Mouse (Mus musculus): ENCODE results near the gene Sbno2. TPM values are rescaled to one million over a fixed set of nuclear protein-coding genes. Genes with fewer than 3 reads are reported as not detected.
A peak's percentile ranks its signal among the peaks of the same experiment; 100 is the strongest.

Sbno2 gene
- total and polyA plus RNA-seq, 3 experiments = 9.7 to 24.2 (median 22.6) TPM

DNA sequence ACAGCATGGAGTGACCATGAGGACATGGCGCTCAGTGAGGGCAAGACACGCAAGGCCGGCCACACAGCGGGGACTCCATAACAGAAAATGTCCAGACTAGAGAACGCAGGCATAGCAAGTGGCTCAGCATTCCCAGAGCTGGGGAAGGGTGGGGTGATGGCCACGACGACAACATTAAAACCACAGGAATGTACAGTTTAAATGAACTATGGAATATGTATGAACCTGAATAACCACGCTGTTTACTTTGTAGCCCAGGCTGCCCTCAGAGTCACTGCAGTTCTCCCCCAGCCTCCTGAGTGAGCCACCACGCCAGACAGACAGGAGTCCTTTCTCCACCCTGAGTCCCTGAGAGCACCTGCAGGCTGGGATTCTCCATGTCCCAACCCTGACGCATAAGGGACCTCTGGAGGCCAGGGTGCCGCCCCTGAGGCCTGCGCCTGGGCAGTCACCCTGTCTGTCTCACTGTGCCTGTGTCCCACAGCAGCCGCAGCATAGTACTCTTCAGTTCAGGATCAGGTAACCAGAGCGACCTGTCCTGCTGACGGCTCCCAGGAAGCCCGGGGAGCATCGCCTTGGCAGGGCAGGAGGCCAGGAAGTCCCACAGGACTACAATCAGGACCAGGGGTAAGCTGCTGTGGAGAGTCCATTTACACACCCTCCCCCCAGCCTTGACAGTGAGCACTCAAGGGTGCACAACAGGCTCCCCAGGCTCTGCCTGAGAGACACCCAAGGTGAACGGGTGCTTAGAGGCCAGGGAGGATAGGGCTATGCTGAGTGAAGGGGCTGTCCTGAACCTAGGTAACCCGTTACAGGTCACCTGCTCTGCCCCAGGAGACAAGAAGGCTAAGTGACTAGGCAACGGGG is 32.5 kb downstream of the Sbno2 start:
- peak overlapping the region; percentile 7 for H3K27ac ChIP-seq (ENCODE audit: insufficient read depth, low read depth)

DNA sequence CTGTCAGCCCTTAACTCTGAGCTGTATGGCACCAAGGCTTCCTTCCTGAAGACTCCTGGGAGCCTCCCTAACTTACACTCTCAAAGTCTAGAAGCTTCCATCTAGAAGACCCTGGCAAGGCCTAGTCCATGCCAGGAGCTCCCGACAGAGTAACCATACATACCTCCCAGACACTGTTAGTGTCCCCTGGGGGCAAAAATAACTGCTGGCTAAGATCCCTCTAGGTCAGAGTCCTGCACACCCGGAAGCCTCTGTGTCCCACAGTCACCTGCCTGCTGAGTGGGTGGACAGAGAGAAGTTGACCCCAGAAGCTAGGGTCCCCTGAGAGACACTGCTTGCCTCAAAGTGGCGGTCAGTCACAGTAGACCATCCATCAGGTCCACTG is 33.9 kb downstream of the Sbno2 start:
- peaks cover 45 to 70% of the 10 kb centered on the region in 2 experiments for H3K36me3 ChIP-seq (replicated peaks in 1 of 2; ENCODE audit: control insufficient read depth in 1 of 2, insufficient read depth in 1 of 2, low read length in 1 of 2)
- peaks cover 29 to 47% of the 10 kb centered on the region in 2 experiments for H3K4me1 ChIP-seq (ENCODE audit: control insufficient read depth in 1 of 2, insufficient read depth in 2 of 2)
- H3K9ac ChIP-seq (ENCODE audit: insufficient read depth, low read depth) = no peak overlapping the region
- no peak overlapping the region for H3K4me2 ChIP-seq (ENCODE audit: insufficient read depth, low read depth, poor library complexity, severe bottlenecking)
- H3K27me3 ChIP-seq (replicated peaks) = no peaks in the 10 kb centered on the region
- dilution Hi-C loops (cut with MboI; ENCODE audit: extremely low pct_ligation_motif_present, extremely low pct_unique_long_range_greater_than_20kb, low sequenced_read_pairs) = no loop called here
- no peak for DNase-seq (ENCODE audit: extremely low read depth)
- no peak for TF ChIP-seq MAFK (IDR thresholded peaks at IDR 0.05; ENCODE audit: insufficient replicate concordance, low read length)
- no peak for TF ChIP-seq NELFE (IDR thresholded peaks at IDR 0.05; ENCODE audit: low read depth, low read length)
- no peak for TF ChIP-seq RCOR1 (conservative IDR thresholded peaks at IDR 0.05; ENCODE audit: low read depth, low read length)
- TF ChIP-seq TCF12 (IDR thresholded peaks at IDR 0.05; ENCODE audit: low read depth, low read length) = no peak
- no peak for TF ChIP-seq CTCF (conservative IDR thresholded peaks at IDR 0.05 in 1 of 2, IDR thresholded peaks at IDR 0.05 in 1 of 2; ENCODE audit: low read depth in 2 of 2, low read length in 2 of 2)
- no peak for TF ChIP-seq PAX5 (IDR thresholded peaks at IDR 0.05; ENCODE audit: low read length)
- no peak for TF ChIP-seq MAX (IDR thresholded peaks at IDR 0.05; ENCODE audit: low read length)
- no peak for TF ChIP-seq ZC3H11A (IDR thresholded peaks at IDR 0.05; ENCODE audit: low read depth, low read length)
- in situ Hi-C loops (cut with MboI; ENCODE audit: low pct_ligation_motif_present, low pct_unique_long_range_greater_than_20kb, low sequenced_read_pairs) = no loop called here
- H3K4me3 ChIP-seq (replicated peaks in 1 of 3; ENCODE audit: low read depth in 2 of 3, low read length in 2 of 3, poor library complexity in 1 of 3) = no peak overlapping the region
- H3K9me3 ChIP-seq (replicated peaks; ENCODE audit: low read length) = no peaks in the 10 kb centered on the region
- H3K79me2 ChIP-seq (replicated peaks; ENCODE audit: control insufficient read depth, extremely low read depth, insufficient read depth, poor library complexity, severe bottlenecking) = no peaks in the 10 kb centered on the region
- no peak overlapping the region for H3K27ac ChIP-seq (ENCODE audit: insufficient read depth, low read depth)

More for the DNA sequence above, 32.5 kb downstream of the Sbno2 start:
- peak overlapping the region in 1 of 3 experiments; percentile 8 for H3K4me3 ChIP-seq (replicated peaks in 1 of 3; ENCODE audit: low read depth in 2 of 3, low read length in 2 of 3, poor library complexity in 1 of 3)
- H3K9ac ChIP-seq (ENCODE audit: insufficient read depth, low read depth) = no peak overlapping the region
- peaks cover 36 to 70% of the 10 kb centered on the region in 2 experiments for H3K36me3 ChIP-seq (replicated peaks in 1 of 2; ENCODE audit: control insufficient read depth in 1 of 2, insufficient read depth in 1 of 2, low read length in 1 of 2)
- DNase-seq (ENCODE audit: extremely low read depth) = no peak
- no peak for TF ChIP-seq ELF1 (IDR thresholded peaks at IDR 0.05; ENCODE audit: low read depth, low read length)
- no peak for TF ChIP-seq MYC (IDR thresholded peaks at IDR 0.05; ENCODE audit: low read depth, low read length)
- no peak for TF ChIP-seq ZMIZ1 (IDR thresholded peaks at IDR 0.05; ENCODE audit: low read depth, low read length)
- TF ChIP-seq NELFE (IDR thresholded peaks at IDR 0.05; ENCODE audit: low read depth, low read length) = no peak
- no peak for TF ChIP-seq ZC3H11A (IDR thresholded peaks at IDR 0.05; ENCODE audit: low read depth, low read length)
- no peak for TF ChIP-seq KAT2A (IDR thresholded peaks at IDR 0.05; ENCODE audit: insufficient replicate concordance, low read length)
- TF ChIP-seq CTCF (conservative IDR thresholded peaks at IDR 0.05 in 1 of 2, IDR thresholded peaks at IDR 0.05 in 1 of 2; ENCODE audit: low read depth in 2 of 2, low read length in 2 of 2) = no peak
- TF ChIP-seq ZNF384 (IDR thresholded peaks at IDR 0.05; ENCODE audit: low read depth, low read length) = no peak
- TF ChIP-seq CHD2 (IDR thresholded peaks at IDR 0.05; ENCODE audit: low read length) = no peak
- TF ChIP-seq JUND (conservative IDR thresholded peaks at IDR 0.05; ENCODE audit: low read depth, low read length) = no peak
- TF ChIP-seq ETS1 (conservative IDR thresholded peaks at IDR 0.05; ENCODE audit: low read depth, low read length) = no peak
- TF ChIP-seq PAX5 (IDR thresholded peaks at IDR 0.05; ENCODE audit: low read length) = no peak
- TF ChIP-seq GABPA (IDR thresholded peaks at IDR 0.05; ENCODE audit: insufficient replicate concordance, low read depth, low read length) = no peak
- no peak for TF ChIP-seq BHLHE40 (IDR thresholded peaks at IDR 0.05; ENCODE audit: low read depth, low read length)
- no peak for TF ChIP-seq MAZ (IDR thresholded peaks at IDR 0.05; ENCODE audit: low read depth, low read length)
- no peak for TF ChIP-seq RAD21 (IDR thresholded peaks at IDR 0.05; ENCODE audit: low read depth, low read length)
- no peak for TF ChIP-seq CHD1 (IDR thresholded peaks at IDR 0.05; ENCODE audit: low read depth, low read length)
- no peak for TF ChIP-seq SMC3 (IDR thresholded peaks at IDR 0.05; ENCODE audit: low read depth, low read length)
- TF ChIP-seq POLR2A (IDR thresholded peaks at IDR 0.05; ENCODE audit: low read depth, low read length) = no peak
- no peaks in the 10 kb centered on the region for H3K27me3 ChIP-seq (replicated peaks)
- no peaks in the 10 kb centered on the region for H3K79me2 ChIP-seq (replicated peaks; ENCODE audit: control insufficient read depth, extremely low read depth, insufficient read depth, poor library complexity, severe bottlenecking)
- H3K9me3 ChIP-seq (replicated peaks; ENCODE audit: low read length) = no peaks in the 10 kb centered on the region
- dilution Hi-C loops (cut with MboI; ENCODE audit: extremely low pct_ligation_motif_present, extremely low pct_unique_long_range_greater_than_20kb, low sequenced_read_pairs) (no loop called here), in situ Hi-C loops (cut with MboI; ENCODE audit: low pct_ligation_motif_present, low pct_unique_long_range_greater_than_20kb, low sequenced_read_pairs) (no loop called here)
- H3K4me1 ChIP-seq (ENCODE audit: control insufficient read depth in 1 of 2, insufficient read depth in 2 of 2) = peaks cover 31 to 57% of the 10 kb centered on the region in 2 experiments
- H3K4me2 ChIP-seq (ENCODE audit: insufficient read depth, low read depth, poor library complexity, severe bottlenecking) = no peak overlapping the region

All from CH12.LX (cell line).